Mouse (Mus musculus) MEL (cell line): Measurements from ENCODE around the gene Elp6. TPM values are rescaled to one million over a fixed set of nuclear protein-coding genes. Genes with fewer than 3 reads are reported as not detected.
A peak's percentile ranks its signal among the peaks of the same experiment; 100 is the strongest.

Experiments used
- DNase-seq: peaks from one replicate; pipeline ENCODE4 v3.0.0; 2011; ENCODE audit warnings: low read depth, low spot score
- H3K27ac ChIP-seq: 2 replicates; pipeline ENCODE4 v1.5.1; 2012; ENCODE audit warnings: low read depth, mild to moderate bottlenecking, control low read depth, low read length, moderate library complexity; ENCODE audit not compliant: control insufficient read depth
- H3K27me3 ChIP-seq, 2 experiments: fragments of 150-350 bp in 1 of 2; sonication (generic) in 1 of 2; 2 replicates each; pipeline ENCODE4 v1.6.1; 2012; ENCODE audit warnings: low read length in 2 of 2, mild to moderate bottlenecking in 2 of 2, improper control_type of control experiment in 1 of 2, moderate library complexity in 1 of 2; ENCODE audit not compliant: insufficient read depth in 2 of 2, control insufficient read depth in 1 of 2
- H3K36me3 ChIP-seq, 2 experiments: 2 replicates each; pipeline ENCODE4 v1.6.1; 2012 to 2014; ENCODE audit warnings: low read length in 2 of 2, improper control_type of control experiment in 1 of 2, inconsistent platforms in 1 of 2, mild to moderate bottlenecking in 1 of 2; ENCODE audit not compliant: insufficient read depth in 2 of 2, control insufficient read depth in 1 of 2
- H3K4me1 ChIP-seq, 2 experiments: fragments of 150-350 bp in 1 of 2; sonication (generic) in 1 of 2; 2 replicates each; pipeline ENCODE4 v1.6.1; 2012; ENCODE audit warnings: low read length in 2 of 2, improper control_type of control experiment in 1 of 2, mild to moderate bottlenecking in 1 of 2; ENCODE audit not compliant: insufficient read depth in 2 of 2, control insufficient read depth in 1 of 2
- H3K4me3 ChIP-seq, 2 experiments: fragments of 150-350 bp in 1 of 2; sonication (generic) in 1 of 2; 2 replicates each; pipeline ENCODE4 v1.5.1; 2012; ENCODE audit warnings: low read depth in 2 of 2, low read length in 2 of 2, mild to moderate bottlenecking in 2 of 2, moderate library complexity in 2 of 2, control low read depth in 1 of 2, improper control_type of control experiment in 1 of 2; ENCODE audit not compliant: control insufficient read depth in 1 of 2, insufficient read depth in 1 of 2
- H3K79me2 ChIP-seq: 2 replicates; pipeline ENCODE4 v1.6.1; 2012; ENCODE audit warnings: mild to moderate bottlenecking, low read length, moderate library complexity; ENCODE audit not compliant: control insufficient read depth, poor library complexity, insufficient read depth
- H3K9ac ChIP-seq: 2 replicates; pipeline ENCODE4 v1.6.1; 2012; ENCODE audit warnings: low read depth, mild to moderate bottlenecking, control low read depth, low read length, moderate library complexity; ENCODE audit not compliant: control insufficient read depth, poor library complexity, severe bottlenecking
- H3K9me3 ChIP-seq: fragments of 150-350 bp; sonication (generic); replicated peaks from 2 replicates; pipeline ENCODE4 v1.6.1; 2012; ENCODE audit warnings: mild to moderate bottlenecking, low read length, improper control_type of control experiment, moderate library complexity; ENCODE audit not compliant: insufficient read depth
- CHD1 ChIP-seq: IDR thresholded peaks from 2 replicates; pipeline ENCODE4 v1.6.1; 2012; ENCODE audit warnings: low read depth, mild to moderate bottlenecking, inconsistent platforms, low read length, improper control_type of control experiment
- CHD2 ChIP-seq: IDR thresholded peaks from 2 replicates; pipeline ENCODE4 v1.6.1; 2011; ENCODE audit warnings: low read length, improper control_type of control experiment
- CTCF ChIP-seq, 3 experiments: IDR thresholded peaks in 2 of 3; conservative IDR thresholded peaks in 1 of 3; 2 replicates each; pipeline ENCODE4 v1.5.1; 2011 to 2012; ENCODE audit warnings: low read length in 3 of 3, low read depth in 2 of 3, mild to moderate bottlenecking in 2 of 3, improper control_type of control experiment in 1 of 3, inconsistent platforms in 1 of 3, mixed read lengths in 1 of 3, moderate library complexity in 1 of 3; ENCODE audit not compliant: control insufficient read depth in 1 of 3, insufficient read depth in 1 of 3, poor library complexity in 1 of 3, severe bottlenecking in 1 of 3
- E2F4 ChIP-seq: IDR thresholded peaks from 2 replicates; pipeline ENCODE4 v1.6.1; 2011; ENCODE audit warnings: low read depth, low read length, improper control_type of control experiment, borderline replicate concordance
- EP300 ChIP-seq, 2 experiments: IDR thresholded peaks; 2 replicates each; pipeline ENCODE4 v1.6.1; 2011; ENCODE audit warnings: improper control_type of control experiment in 2 of 2, low read length in 2 of 2, low read depth in 1 of 2, mild to moderate bottlenecking in 1 of 2
- HCFC1 ChIP-seq: IDR thresholded peaks from 2 replicates; pipeline ENCODE4 v1.6.1; 2012; ENCODE audit warnings: low read depth, mild to moderate bottlenecking, inconsistent platforms, low read length, improper control_type of control experiment, moderate library complexity
- MAFK ChIP-seq: IDR thresholded peaks from 2 replicates; pipeline ENCODE4 v1.6.1; 2011; ENCODE audit warnings: low read depth, mild to moderate bottlenecking, low read length, improper control_type of control experiment, borderline replicate concordance
- MAX ChIP-seq: IDR thresholded peaks from 2 replicates; pipeline ENCODE4 v1.6.1; 2011; ENCODE audit warnings: low read length, improper control_type of control experiment
- MAZ ChIP-seq: IDR thresholded peaks from 2 replicates; pipeline ENCODE4 v1.6.1; 2012; ENCODE audit warnings: low read depth, mild to moderate bottlenecking, inconsistent platforms, low read length, improper control_type of control experiment
- MEF2A ChIP-seq: IDR thresholded peaks from 2 replicates; pipeline ENCODE4 v1.6.1; 2014; ENCODE audit warnings: low read depth, mild to moderate bottlenecking, inconsistent platforms, low read length, improper control_type of control experiment; ENCODE audit not compliant: poor library complexity, insufficient replicate concordance, severe bottlenecking; ENCODE audit errors: extremely low read depth
- MYB ChIP-seq: IDR thresholded peaks from 2 replicates; pipeline ENCODE4 v1.6.1; 2011; ENCODE audit warnings: mild to moderate bottlenecking, low read depth, low read length, improper control_type of control experiment
- MYC ChIP-seq: IDR thresholded peaks from 2 replicates; pipeline ENCODE4 v1.6.1; 2011; ENCODE audit warnings: low read depth, mild to moderate bottlenecking, low read length, improper control_type of control experiment, moderate library complexity
- NELFE ChIP-seq: IDR thresholded peaks from 2 replicates; pipeline ENCODE4 v1.6.1; 2011; ENCODE audit warnings: low read depth, low read length, improper control_type of control experiment
- NRF1 ChIP-seq: IDR thresholded peaks from 2 replicates; pipeline ENCODE4 v1.6.1; 2014; ENCODE audit warnings: low read depth, mild to moderate bottlenecking, inconsistent platforms, low read length, improper control_type of control experiment, moderate library complexity; ENCODE audit not compliant: poor library complexity, insufficient read depth, severe bottlenecking
- POLR2A ChIP-seq, 2 experiments: IDR thresholded peaks; 2 replicates each; pipeline ENCODE4 v1.6.1; 2011 to 2012; ENCODE audit warnings: low read length in 2 of 2, mild to moderate bottlenecking in 2 of 2, control low read depth in 1 of 2, improper control_type of control experiment in 1 of 2, low read depth in 1 of 2, moderate library complexity in 1 of 2; ENCODE audit not compliant: control insufficient read depth in 1 of 2, insufficient read depth in 1 of 2, poor library complexity in 1 of 2
- POLR2AphosphoS5 ChIP-seq: IDR thresholded peaks from 2 replicates; pipeline ENCODE4 v1.6.1; 2012; ENCODE audit warnings: low read depth, borderline replicate concordance, mild to moderate bottlenecking, inconsistent platforms, low read length, moderate library complexity, mixed read lengths
- RAD21 ChIP-seq: IDR thresholded peaks from 2 replicates; pipeline ENCODE4 v1.6.1; 2011; ENCODE audit warnings: mild to moderate bottlenecking, low read depth, low read length, improper control_type of control experiment
- SMC3 ChIP-seq: IDR thresholded peaks from 2 replicates; pipeline ENCODE4 v1.6.1; 2011; ENCODE audit warnings: low read depth, low read length, improper control_type of control experiment
- TAL1 ChIP-seq: IDR thresholded peaks from 2 replicates; pipeline ENCODE4 v1.6.1; 2012; ENCODE audit warnings: mild to moderate bottlenecking, inconsistent platforms, low read length, moderate library complexity, mixed read lengths
- TBP ChIP-seq: IDR thresholded peaks from 2 replicates; pipeline ENCODE4 v1.8.0; 2011; ENCODE audit warnings: low read depth, low read length, improper control_type of control experiment
- TCF12 ChIP-seq: IDR thresholded peaks from 2 replicates; pipeline ENCODE4 v1.6.1; 2014; ENCODE audit warnings: low read depth, mild to moderate bottlenecking, inconsistent platforms, low read length, improper control_type of control experiment, moderate library complexity
- USF1 ChIP-seq: IDR thresholded peaks from 2 replicates; pipeline ENCODE4 v1.6.1; 2014; ENCODE audit warnings: low read depth, mild to moderate bottlenecking, inconsistent platforms, low read length, improper control_type of control experiment, moderate library complexity
- USF2 ChIP-seq, 2 experiments: IDR thresholded peaks; 2 replicates each; pipeline ENCODE4 v1.6.1; 2011 to 2012; ENCODE audit warnings: improper control_type of control experiment in 2 of 2, low read length in 2 of 2, borderline replicate concordance in 1 of 2, inconsistent platforms in 1 of 2, low read depth in 1 of 2, mild to moderate bottlenecking in 1 of 2; ENCODE audit not compliant: insufficient read depth in 1 of 2
- ZC3H11A ChIP-seq: IDR thresholded peaks from 2 replicates; pipeline ENCODE4 v1.6.1; 2012; ENCODE audit warnings: low read depth, mild to moderate bottlenecking, inconsistent platforms, low read length, improper control_type of control experiment
- ZNF384 ChIP-seq: IDR thresholded peaks from 2 replicates; pipeline ENCODE4 v1.6.1; 2012; ENCODE audit warnings: low read depth, mild to moderate bottlenecking, inconsistent platforms, low read length, improper control_type of control experiment
- polyA plus RNA-seq, 2 experiments: library from polyadenylated mRNA; stranded (reverse) in 1 of 2; unstranded in 1 of 2; fragments of >175 nt in 1 of 2; fragments of >200 nt in 1 of 2; gene quantifications; 2 replicates each; pipeline versions ENCODE4 v1.2.1 to v1.2.4; 2012; ENCODE audit warnings: low replicate concordance in 2 of 2, low read depth in 1 of 2; ENCODE audit not compliant: insufficient read length in 2 of 2, insufficient read depth in 1 of 2, missing spikeins in 1 of 2
- total RNA-seq: library from RNA; depleted of rRNA; stranded (reverse); fragments of 300-350 nt; gene quantifications from 2 replicates; pipeline ENCODE4 v1.2.3, GENCODE M21; 2012

Elp6 gene
- total and polyA plus RNA-seq, 3 experiments: 29.6 to 34.6 TPM; not detected in 1

DNA sequence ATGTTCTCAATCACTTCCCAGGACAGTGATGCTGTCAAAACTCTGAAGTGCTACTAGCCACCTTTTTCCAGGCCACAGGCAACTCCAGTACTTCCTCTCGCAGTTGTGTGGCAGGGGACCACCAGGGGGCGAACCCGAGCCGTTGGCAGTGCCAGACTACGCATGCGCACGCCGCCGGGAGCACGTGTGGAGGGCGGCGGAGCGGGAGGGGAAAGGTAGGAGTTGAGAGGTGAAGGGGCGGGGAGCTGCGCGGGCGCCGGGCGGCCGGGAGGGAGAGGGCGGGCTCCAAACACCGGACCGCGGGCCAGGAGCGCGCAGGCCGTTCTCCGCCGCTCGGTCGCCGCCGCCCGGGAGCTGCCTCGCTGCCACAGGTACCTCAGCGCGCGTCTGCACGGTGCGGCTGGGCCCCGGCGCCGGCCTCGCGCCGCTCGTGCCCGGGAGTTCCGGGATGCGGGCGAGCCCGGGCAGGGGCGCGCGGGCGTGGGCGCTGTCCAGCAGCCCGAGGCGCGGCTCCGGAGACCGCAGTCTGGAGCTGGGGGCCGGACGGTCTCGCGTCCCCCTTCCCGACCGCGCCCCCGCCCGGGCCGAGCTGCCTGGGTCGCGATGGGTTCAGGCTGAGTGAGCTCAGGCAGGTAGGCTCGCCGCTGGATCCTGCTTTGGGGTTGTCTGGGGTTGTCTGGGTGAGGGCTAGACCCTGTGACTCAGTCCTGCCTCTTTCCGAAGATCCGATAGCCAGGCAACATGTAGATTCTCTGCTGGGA lies 28.3 kb downstream of the Elp6 start, which contains the start of gene Scap (continued):
- TF ChIP-seq MEF2A: no peak
- 0 out of 2 replicates have a peak, but pooled peaks have one; percentile 15 for TF ChIP-seq ZC3H11A
- peak; percentile 96 for TF ChIP-seq MAX
- peak; percentile 51 for TF ChIP-seq TCF12
- peak; percentile 63; the same call in 1 of the 2 replicates for TF ChIP-seq CHD2
- TF ChIP-seq POLR2A (IDR thresholded peaks at IDR 0.05; ENCODE audit: control insufficient read depth in 1 of 2, insufficient read depth in 1 of 2, low read depth in 1 of 2, low read length in 2 of 2, poor library complexity in 1 of 2): peak; percentile 68 to 83; a peak in 3 of 4 replicates
- TF ChIP-seq NRF1: peak; percentile 96
- TF ChIP-seq POLR2AphosphoS5: no peak
- TF ChIP-seq TBP: 0 out of 2 replicates have a peak, but pooled peaks have one; percentile 14
- TF ChIP-seq USF2 (IDR thresholded peaks at IDR 0.05; ENCODE audit: borderline replicate concordance in 1 of 2, insufficient read depth in 1 of 2, low read depth in 1 of 2, low read length in 2 of 2): peak in 1 of 2 experiments; percentile 46; a peak in 1 of 4 replicates
- TF ChIP-seq E2F4: no peak
- TF ChIP-seq HCFC1: peak; percentile 88
- no peak for TF ChIP-seq CHD1
- peak; percentile 63 for TF ChIP-seq SMC3
- peak in 1 of 2 experiments; percentile 34; a peak in 1 of 4 replicates for TF ChIP-seq EP300 (IDR thresholded peaks at IDR 0.05; ENCODE audit: low read depth in 1 of 2, low read length in 2 of 2)
- TF ChIP-seq CTCF (IDR thresholded peaks at IDR 0.05 in 2 of 3, conservative IDR thresholded peaks at IDR 0.05 in 1 of 3; ENCODE audit: control insufficient read depth in 1 of 3, insufficient read depth in 1 of 3, low read depth in 2 of 3, low read length in 3 of 3, poor library complexity in 1 of 3, severe bottlenecking in 1 of 3): peak; percentile 84 to 96 (median 94)
- peak; percentile 93 for TF ChIP-seq MYC
- TF ChIP-seq MAFK: no peak
- peak; percentile 21 for TF ChIP-seq RAD21
- peak; percentile 62 for TF ChIP-seq NELFE
- TF ChIP-seq, all 39 proteins: peak for 26

DNA sequence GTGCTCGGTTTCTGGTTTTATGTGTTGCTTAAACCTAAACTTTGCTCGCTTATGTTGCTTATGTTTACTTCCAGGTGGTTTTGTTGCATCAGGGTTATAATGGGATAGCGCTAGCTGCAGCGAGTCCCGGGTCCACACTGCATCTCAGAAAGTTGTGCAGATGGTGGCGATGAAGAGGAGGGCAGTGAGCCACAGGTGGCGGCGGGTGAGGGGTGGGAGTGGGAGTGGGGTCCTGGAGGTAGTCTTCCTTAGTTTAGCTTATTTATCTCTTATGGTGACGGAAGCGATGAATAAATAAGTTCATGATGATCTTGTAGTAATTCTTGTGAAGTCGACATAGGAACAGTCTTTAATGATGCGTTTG lies 28.9 kb downstream of the Elp6 start:
- peak; percentile 37 for DNase-seq
- H3K36me3 ChIP-seq: peaks cover 0 to 18% of the 10 kb centered on the region in 2 experiments; a peak in 2 of 4 replicates
- peak overlapping the region; percentile 88 to 95 for H3K4me3 ChIP-seq
- peaks cover 41% of the 10 kb centered on the region for H3K79me2 ChIP-seq
- no peaks in the 10 kb centered on the region for H3K27me3 ChIP-seq
- H3K27ac ChIP-seq: peak overlapping the region; percentile 8; the same call in 1 of the 2 replicates
- H3K4me1 ChIP-seq: peaks cover 12 to 17% of the 10 kb centered on the region in 2 experiments
- H3K9me3 ChIP-seq: no peaks in the 10 kb centered on the region
- no peak for TF ChIP-seq RAD21
- TF ChIP-seq MYB: no peak
- no peak for TF ChIP-seq CHD2
- no peak for TF ChIP-seq MAX
- no peak for TF ChIP-seq MAZ
- TF ChIP-seq POLR2AphosphoS5: no peak
- no peak for TF ChIP-seq MYC
- no peak for TF ChIP-seq POLR2A (IDR thresholded peaks at IDR 0.05; ENCODE audit: control insufficient read depth in 1 of 2, insufficient read depth in 1 of 2, low read depth in 1 of 2, low read length in 2 of 2, poor library complexity in 1 of 2)
- TF ChIP-seq HCFC1: no peak
- TF ChIP-seq TAL1: no peak
- TF ChIP-seq USF1: no peak
- TF ChIP-seq E2F4: no peak
- TF ChIP-seq ZNF384: no peak
- TF ChIP-seq TBP: no peak
- TF ChIP-seq USF2 (IDR thresholded peaks at IDR 0.05; ENCODE audit: borderline replicate concordance in 1 of 2, insufficient read depth in 1 of 2, low read depth in 1 of 2, low read length in 2 of 2): no peak
- TF ChIP-seq, all 39 proteins: peak for 0
- H3K9ac ChIP-seq: peak overlapping the region; percentile 82
